Mouse (Mus musculus): ENCODE results near the gene Hoxb6.

Gene Hoxb6

GRCm38 (mm10) chr11:96334998-96335397, 42.7 kb downstream of the Hoxb6 start:
- DNase-seq (ENCODE audit: low spot score in 2 of 2): no peak

- DNase-seq (ENCODE audit: low spot score in 2 of 2): no peak
Observed at GRCm38 (mm10) chr11:96336597-96336996, 44.3 kb downstream of the Hoxb6 start.

- no peak for DNase-seq (ENCODE audit: low spot score in 2 of 2)
Observed at GRCm38 (mm10) chr11:96337026-96337425, 44.8 kb downstream of the Hoxb6 start.

- no peak for DNase-seq (ENCODE audit: low spot score in 2 of 2)
Observed at GRCm38 (mm10) chr11:96338957-96339855, 46.9 kb downstream of the Hoxb6 start.

GRCm38 (mm10) chr11:96340698-96341365, 48.6 kb downstream of the Hoxb6 start:
- DNase-seq (ENCODE audit: low spot score in 2 of 2): no peak

- DNase-seq (ENCODE audit: low spot score in 2 of 2): no peak
Observed at GRCm38 (mm10) chr11:96341701-96342575, 49.7 kb downstream of the Hoxb6 start.

GRCm38 (mm10) chr11:96342576-96342930, 50.3 kb downstream of the Hoxb6 start:
- DNase-seq (ENCODE audit: low spot score in 2 of 2): no peak

GRCm38 (mm10) chr11:96343206-96343745, 51.0 kb downstream of the Hoxb6 start:
- no peak for DNase-seq (ENCODE audit: low spot score in 2 of 2)

GRCm38 (mm10) chr11:96344061-96344877, 52.0 kb downstream of the Hoxb6 start:
- no peak for DNase-seq (ENCODE audit: low spot score in 2 of 2)

- DNase-seq (ENCODE audit: low spot score in 2 of 2): no peak
Observed at GRCm38 (mm10) chr11:96344878-96345159, 52.5 kb downstream of the Hoxb6 start.

- no peak for DNase-seq (ENCODE audit: low spot score in 2 of 2)
Observed at GRCm38 (mm10) chr11:96345220-96345892, 53.1 kb downstream of the Hoxb6 start.

- no peak for DNase-seq (ENCODE audit: low spot score in 2 of 2)
Observed at GRCm38 (mm10) chr11:96345893-96346806, 53.9 kb downstream of the Hoxb6 start.

GRCm38 (mm10) chr11:96346916-96347520, 54.7 kb downstream of the Hoxb6 start:
- no peak for DNase-seq (ENCODE audit: low spot score in 2 of 2)

GRCm38 (mm10) chr11:96347717-96348116, 55.4 kb downstream of the Hoxb6 start:
- no peak for DNase-seq (ENCODE audit: low spot score in 2 of 2)

- DNase-seq (ENCODE audit: low spot score in 2 of 2): no peak
Observed at GRCm38 (mm10) chr11:96348141-96348928, 56.1 kb downstream of the Hoxb6 start.

GRCm38 (mm10) chr11:96348988-96349387, 56.7 kb downstream of the Hoxb6 start:
- DNase-seq (ENCODE audit: low spot score in 2 of 2): no peak

GRCm38 (mm10) chr11:96349491-96350340, 57.4 kb downstream of the Hoxb6 start:
- DNase-seq (ENCODE audit: low spot score in 2 of 2): no peak

GRCm38 (mm10) chr11:96350341-96350624, 58.0 kb downstream of the Hoxb6 start, which contains the start of gene Hoxb2:
Hoxb2 (plus strand) TSS chr11:96350525.
- DNase-seq (ENCODE audit: low spot score in 2 of 2): no peak
